Mouse (Mus musculus) myocyte (in vitro differentiated cells): Measurements from ENCODE around the gene Iqcn. TPM values are rescaled to one million over a fixed set of nuclear protein-coding genes. Genes with fewer than 3 reads are reported as not detected.

ENCODE experiments used
- H3K27me3 ChIP-seq: one replicate; pipeline ENCODE4 v1.6.1; 2011; ENCODE audit not compliant: control insufficient read depth, insufficient read depth, insufficient read length
- H3K36me3 ChIP-seq: one replicate; pipeline ENCODE4 v1.6.1; 2011; ENCODE audit not compliant: control insufficient read depth, insufficient read depth
- H3K4me2 ChIP-seq: one replicate; pipeline ENCODE4 v1.6.1; 2011; ENCODE audit warnings: low read depth, control low read depth
- H3K4me3 ChIP-seq: one replicate; pipeline ENCODE4 v1.5.1; 2011; ENCODE audit warnings: mild to moderate bottlenecking, control low read depth, moderate library complexity
- H3K79me2 ChIP-seq: one replicate; pipeline ENCODE4 v1.6.1; 2011; ENCODE audit not compliant: control insufficient read depth, insufficient read depth
- H3ac ChIP-seq: one replicate; pipeline ENCODE4 v1.6.1; 2011; ENCODE audit not compliant: control insufficient read depth, insufficient read length
- CEBPB ChIP-seq: IDR thresholded peaks from 2 replicates; pipeline ENCODE4 v1.6.1; 2011; ENCODE audit warnings: mild to moderate bottlenecking, moderate library complexity; ENCODE audit not compliant: poor library complexity, insufficient read depth, severe bottlenecking
- E2F4 ChIP-seq: IDR thresholded peaks from one replicate; pipeline ENCODE4 v1.6.1; 2011; ENCODE audit warnings: mild to moderate bottlenecking, control low read depth, moderate library complexity; ENCODE audit not compliant: insufficient read depth
- MAX ChIP-seq: IDR thresholded peaks from one replicate; pipeline ENCODE4 v1.6.1; 2011; ENCODE audit warnings: low read depth, mild to moderate bottlenecking, control low read depth
- MYOD1 ChIP-seq, 3 experiments: IDR thresholded peaks; one replicate each; pipeline ENCODE4 v1.6.1; 2011; ENCODE audit warnings: control low read depth in 2 of 3, low read depth in 2 of 3, mild to moderate bottlenecking in 2 of 3, moderate library complexity in 1 of 3; ENCODE audit not compliant: insufficient read length in 2 of 3, control insufficient read depth in 1 of 3
- MYOG ChIP-seq, 3 experiments: IDR thresholded peaks; one replicate each; pipeline ENCODE4 v1.6.1; 2011; ENCODE audit warnings: control low read depth in 2 of 3, low read depth in 2 of 3, mild to moderate bottlenecking in 2 of 3; ENCODE audit not compliant: insufficient read length in 2 of 3, control insufficient read depth in 1 of 3, insufficient read depth in 1 of 3
- POLR2A ChIP-seq: IDR thresholded peaks from one replicate; pipeline ENCODE4 v1.6.1; 2011; ENCODE audit warnings: low read depth, mild to moderate bottlenecking, control low read depth, moderate library complexity; ENCODE audit not compliant: insufficient read length
- POLR2AphosphoS2 ChIP-seq: IDR thresholded peaks from one replicate; pipeline ENCODE4 v1.6.1; 2011; ENCODE audit warnings: low read depth, control low read depth; ENCODE audit not compliant: insufficient read length
- REST ChIP-seq: IDR thresholded peaks from one replicate; pipeline ENCODE4 v1.6.1; 2011; ENCODE audit warnings: mild to moderate bottlenecking, control low read depth, moderate library complexity; ENCODE audit not compliant: insufficient read depth, insufficient read length
- SRF ChIP-seq: IDR thresholded peaks from one replicate; pipeline ENCODE4 v1.6.1; 2011; ENCODE audit warnings: low read depth; ENCODE audit not compliant: control insufficient read depth, insufficient read length
- TCF12 ChIP-seq: IDR thresholded peaks from one replicate; pipeline ENCODE4 v1.6.1; 2011; ENCODE audit warnings: mild to moderate bottlenecking, control low read depth; ENCODE audit not compliant: poor library complexity, insufficient read depth, severe bottlenecking
- TCF3 ChIP-seq: IDR thresholded peaks from one replicate; pipeline ENCODE4 v1.6.1; 2011; ENCODE audit warnings: low read depth, control low read depth; ENCODE audit not compliant: insufficient read length
- USF1 ChIP-seq: IDR thresholded peaks from one replicate; pipeline ENCODE4 v1.6.1; 2011; ENCODE audit warnings: low read depth, mild to moderate bottlenecking, control low read depth, moderate library complexity
- polyA plus RNA-seq: library from polyadenylated mRNA; unstranded; fragments of >200 nt; fragmentation: generic; extraction: Trizol; gene quantifications from one replicate; pipeline ENCODE4 v1.2.1, GENCODE M21; 2012; ENCODE audit warnings: missing spikeins

Gene Iqcn
- polyA plus RNA-seq, 1 experiment, result 0.02 TPM

DNA sequence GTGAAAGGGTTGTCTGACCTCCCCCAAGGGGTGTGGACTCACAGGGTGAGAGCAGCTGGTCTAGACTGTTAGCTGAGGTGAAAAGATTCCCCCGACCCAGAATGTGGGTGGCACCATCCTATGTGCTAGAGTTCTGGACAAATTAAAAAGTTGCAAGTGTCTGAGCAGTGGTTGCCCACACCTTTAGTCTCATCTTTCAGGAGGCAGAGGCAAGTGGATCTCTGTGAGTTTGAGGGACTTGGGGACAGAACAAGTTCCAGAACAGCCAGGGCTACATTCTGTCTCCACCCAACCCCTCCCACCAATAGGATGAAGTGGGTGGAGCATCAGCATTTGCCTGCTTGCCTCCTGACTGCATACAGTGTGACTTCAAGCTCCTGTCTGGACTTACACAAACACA lies 58.9 kb downstream of the Iqcn start:
- H3K36me3 ChIP-seq, result no peaks in the 10 kb centered on the region
- no peaks in the 10 kb centered on the region for H3K79me2 ChIP-seq
- H3K4me3 ChIP-seq, result no peak overlapping the region
- no peak overlapping the region for H3K4me2 ChIP-seq
- H3ac ChIP-seq, result no peak overlapping the region
- no peaks in the 10 kb centered on the region for H3K27me3 ChIP-seq
- TF ChIP-seq POLR2AphosphoS2 (peak; percentile 27), MYOG (IDR thresholded peaks at IDR 0.05; ENCODE audit: control insufficient read depth in 1 of 3, insufficient read depth in 1 of 3, insufficient read length in 2 of 3, low read depth in 2 of 3) (no peak)

DNA sequence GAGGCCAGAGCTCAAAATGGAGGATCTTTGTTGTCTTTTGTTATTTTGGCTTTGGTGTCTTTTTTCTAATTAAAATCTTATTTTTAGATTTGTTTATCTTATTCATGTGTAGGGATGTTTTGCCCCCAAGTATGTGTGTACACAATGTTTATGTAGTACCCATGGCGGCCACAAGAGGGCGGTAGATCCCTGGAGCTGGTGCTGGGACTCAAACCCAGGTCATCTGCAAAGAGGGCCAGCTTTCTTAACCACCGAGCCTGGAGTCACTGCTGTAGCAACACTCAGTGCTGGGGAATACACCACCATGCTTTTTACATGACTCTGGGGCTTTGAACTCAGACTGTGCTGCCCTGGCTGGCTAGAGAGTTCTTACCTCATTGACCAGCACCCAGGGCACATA lies 60.1 kb downstream of the Iqcn start:
- Histone ChIP-seq H3K36me3 (no peaks in the 10 kb centered on the region), H3K4me3 (no peak overlapping the region), H3K4me2 (no peak overlapping the region), H3ac (no peak overlapping the region), H3K27me3 (no peaks in the 10 kb centered on the region), H3K79me2 (no peaks in the 10 kb centered on the region)
- TF ChIP-seq MYOD1 (IDR thresholded peaks at IDR 0.05; ENCODE audit: control insufficient read depth in 1 of 3, insufficient read length in 2 of 3, low read depth in 2 of 3), result no peak
- TF ChIP-seq USF1, result no peak
- no peak for TF ChIP-seq CEBPB
- TF ChIP-seq TCF12, result no peak
- no peak for TF ChIP-seq MAX
- no peak for TF ChIP-seq POLR2A
- no peak for TF ChIP-seq POLR2AphosphoS2
- TF ChIP-seq SRF, result no peak
- TF ChIP-seq TCF3, result no peak
- TF ChIP-seq REST, result no peak
- no peak for TF ChIP-seq E2F4
- no peak for TF ChIP-seq MYOG (IDR thresholded peaks at IDR 0.05; ENCODE audit: control insufficient read depth in 1 of 3, insufficient read depth in 1 of 3, insufficient read length in 2 of 3, low read depth in 2 of 3)

DNA sequence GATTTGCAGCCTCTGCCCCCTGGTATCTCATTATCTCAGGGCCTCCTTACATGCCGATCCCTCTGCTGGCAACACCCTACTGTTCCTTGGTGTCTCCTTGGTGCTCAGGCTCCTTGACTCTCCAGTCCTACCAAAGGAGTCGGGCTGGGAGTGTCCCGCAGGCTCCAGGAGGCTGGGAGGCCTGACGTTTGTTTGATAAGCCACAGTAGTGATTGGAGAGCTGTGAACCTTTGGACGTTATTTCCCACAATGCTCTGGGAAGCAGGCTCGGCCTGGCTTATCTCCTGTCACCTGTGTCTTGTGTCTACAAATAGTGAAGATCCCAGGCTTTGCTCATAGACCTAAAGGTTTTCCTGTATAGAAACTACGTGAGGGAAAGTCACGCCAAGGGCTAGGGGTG lies 60.8 kb downstream of the Iqcn start:
- Histone ChIP-seq H3K36me3 (peaks cover 3% of the 10 kb centered on the region), H3K4me2 (no peak overlapping the region), H3ac (no peak overlapping the region), H3K79me2 (no peaks in the 10 kb centered on the region), H3K27me3 (no peaks in the 10 kb centered on the region), H3K4me3 (no peak overlapping the region)
- TF ChIP-seq REST, result no peak
- TF ChIP-seq MYOD1 (IDR thresholded peaks at IDR 0.05; ENCODE audit: control insufficient read depth in 1 of 3, insufficient read length in 2 of 3, low read depth in 2 of 3), result no peak
- TF ChIP-seq CEBPB, result no peak
- no peak for TF ChIP-seq USF1
- TF ChIP-seq POLR2A, result no peak
- TF ChIP-seq TCF12, result no peak
- TF ChIP-seq MAX, result no peak
- no peak for TF ChIP-seq MYOG (IDR thresholded peaks at IDR 0.05; ENCODE audit: control insufficient read depth in 1 of 3, insufficient read depth in 1 of 3, insufficient read length in 2 of 3, low read depth in 2 of 3)
- TF ChIP-seq POLR2AphosphoS2, result no peak

- peaks cover 6% of the 10 kb centered on the region for H3K36me3 ChIP-seq
- no peak overlapping the region for H3ac ChIP-seq
- no peak overlapping the region for H3K4me3 ChIP-seq
- no peak overlapping the region for H3K4me2 ChIP-seq
- TF ChIP-seq POLR2AphosphoS2 (no peak), E2F4 (no peak), CEBPB (no peak), TCF3 (no peak), REST (no peak), MYOG (IDR thresholded peaks at IDR 0.05; ENCODE audit: control insufficient read depth in 1 of 3, insufficient read depth in 1 of 3, insufficient read length in 2 of 3, low read depth in 2 of 3) (no peak), MAX (no peak), SRF (no peak), TCF12 (no peak), MYOD1 (IDR thresholded peaks at IDR 0.05; ENCODE audit: control insufficient read depth in 1 of 3, insufficient read length in 2 of 3, low read depth in 2 of 3) (no peak), POLR2A (no peak), USF1 (no peak)
- H3K27me3 ChIP-seq, result no peaks in the 10 kb centered on the region
- H3K79me2 ChIP-seq, result no peaks in the 10 kb centered on the region
Measured at GRCm38 (mm10) chr8:70764676-70765075, 61.4 kb downstream of the Iqcn start.

DNA sequence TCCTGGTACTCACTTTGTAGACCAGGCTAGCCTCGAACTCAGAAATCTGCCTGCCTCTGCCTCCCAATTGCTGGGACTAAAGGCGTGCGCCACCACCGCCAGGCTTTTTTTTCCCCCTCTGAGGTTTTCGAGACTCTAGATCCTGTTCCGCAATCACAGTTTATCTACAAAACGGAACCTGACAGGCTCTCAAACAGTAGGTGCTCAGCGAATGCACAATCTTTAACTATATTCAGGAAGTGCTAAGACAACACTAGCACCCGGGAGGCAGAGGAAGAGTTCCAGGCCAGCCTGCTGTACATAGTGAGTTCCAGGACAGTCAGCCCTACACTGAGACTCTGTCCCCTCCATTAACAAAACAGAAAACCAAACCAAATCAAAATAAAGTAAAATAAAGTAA lies 62.1 kb downstream of the Iqcn start:
- peak overlapping the region; percentile 43 for H3K4me3 ChIP-seq
- TF ChIP-seq E2F4, result no peak
- no peak for TF ChIP-seq TCF12
- no peak for TF ChIP-seq REST
- H3K36me3 ChIP-seq, result peaks cover 6% of the 10 kb centered on the region
- H3K79me2 ChIP-seq, result no peaks in the 10 kb centered on the region
- H3K27me3 ChIP-seq, result no peaks in the 10 kb centered on the region
- peak overlapping the region; percentile 99 for H3K4me2 ChIP-seq
- no peak overlapping the region for H3ac ChIP-seq
